Mouse (Mus musculus): Measurements from ENCODE around the gene Tbc1d24. TPM values are rescaled to one million over a fixed set of nuclear protein-coding genes. Genes with fewer than 3 reads are reported as not detected.

The Tbc1d24 gene
- polyA plus RNA-seq, 1 experiment from 2014 or later, result 13.5 TPM

GRCm38 (mm10) chr17:24156394-24156793, 49.0 kb downstream of the Tbc1d24 start:
- H3K27ac ChIP-seq, result no peak overlapping the region
- ATAC-seq (ENCODE audit: low FRiP score), result no peak
- no peaks in the 10 kb centered on the region for H3K9me3 ChIP-seq (replicated peaks)
- peaks cover 9% of the 10 kb centered on the region for H3K4me1 ChIP-seq
- no peaks in the 10 kb centered on the region for H3K27me3 ChIP-seq
- H3K9ac ChIP-seq, result no peak overlapping the region
- no peak overlapping the region for H3K4me3 ChIP-seq
- WGBS, result 89% methylated on average over 3 of the region's 3 CpGs
- no peak overlapping the region for H3K4me2 ChIP-seq (replicated peaks)
- 0 out of 2 replicates have a peak, but pooled peaks cover 26% of the 10 kb centered on the region for H3K36me3 ChIP-seq

- no peak overlapping the region for H3K4me3 ChIP-seq
- WGBS, result 91% methylated on average over 9 of the region's 9 CpGs
- no peaks in the 10 kb centered on the region for H3K27me3 ChIP-seq
- no peak overlapping the region for H3K27ac ChIP-seq
- H3K4me1 ChIP-seq, result peaks cover 9% of the 10 kb centered on the region
- H3K4me2 ChIP-seq (replicated peaks), result no peak overlapping the region
- H3K9ac ChIP-seq, result no peak overlapping the region
- no peaks in the 10 kb centered on the region for H3K9me3 ChIP-seq (replicated peaks)
- ATAC-seq (ENCODE audit: low FRiP score), result no peak
- H3K36me3 ChIP-seq, result 0 out of 2 replicates have a peak, but pooled peaks cover 26% of the 10 kb centered on the region
Measured at GRCm38 (mm10) chr17:24155742-24156141, 49.6 kb downstream of the Tbc1d24 start.

- 84% methylated on average over 3 of the region's 3 CpGs for WGBS
- no peak for ATAC-seq (ENCODE audit: low FRiP score)
- Histone ChIP-seq H3K27me3 (no peaks in the 10 kb centered on the region), H3K4me3 (no peak overlapping the region), H3K27ac (no peak overlapping the region), H3K9me3 (replicated peaks) (no peaks in the 10 kb centered on the region), H3K9ac (no peak overlapping the region), H3K36me3 (0 out of 2 replicates have a peak, but pooled peaks cover 26% of the 10 kb centered on the region), H3K4me2 (replicated peaks) (no peak overlapping the region), H3K4me1 (peaks cover 9% of the 10 kb centered on the region)
Measured at GRCm38 (mm10) chr17:24154463-24154862, 50.9 kb downstream of the Tbc1d24 start.

GRCm38 (mm10) chr17:24151890-24152563, 53.3 kb downstream of the Tbc1d24 start:
- peaks cover 9% of the 10 kb centered on the region for H3K4me1 ChIP-seq
- H3K9ac ChIP-seq, result peak overlapping the region; percentile 38
- no peaks in the 10 kb centered on the region for H3K27me3 ChIP-seq
- 0 out of 2 replicates have a peak, but pooled peaks cover 15% of the 10 kb centered on the region for H3K36me3 ChIP-seq
- no peaks in the 10 kb centered on the region for H3K9me3 ChIP-seq (replicated peaks)
- peak; percentile 85 for ATAC-seq (ENCODE audit: low FRiP score)
- peak overlapping the region; percentile 62 for H3K4me2 ChIP-seq (replicated peaks)
- peak overlapping the region; percentile 30 for H3K4me3 ChIP-seq
- WGBS, result 2% methylated on average over 26 of the region's 26 CpGs
- H3K27ac ChIP-seq, result no peak overlapping the region

DNA sequence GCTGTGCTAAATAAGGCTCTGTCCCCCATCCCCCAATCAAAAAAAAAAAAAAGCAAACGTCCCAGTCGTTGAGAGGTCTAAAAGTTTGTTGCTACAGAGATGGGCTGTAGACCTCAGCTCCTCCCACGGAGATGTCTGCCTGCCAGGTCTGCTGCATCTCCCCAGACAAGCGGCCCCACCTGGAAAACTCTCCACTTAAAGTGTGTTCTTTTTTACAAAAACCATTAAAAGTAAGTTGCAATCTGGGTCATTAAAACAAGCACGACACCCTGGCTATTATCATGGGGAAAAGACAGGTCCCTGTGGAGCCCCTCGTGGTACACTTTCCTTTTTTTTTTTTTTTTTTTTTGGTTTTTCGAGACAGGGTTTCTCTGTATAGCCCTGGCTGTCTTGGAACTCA, 54.0 kb downstream of the Tbc1d24 start:
- no peak overlapping the region for H3K9ac ChIP-seq

DNA sequence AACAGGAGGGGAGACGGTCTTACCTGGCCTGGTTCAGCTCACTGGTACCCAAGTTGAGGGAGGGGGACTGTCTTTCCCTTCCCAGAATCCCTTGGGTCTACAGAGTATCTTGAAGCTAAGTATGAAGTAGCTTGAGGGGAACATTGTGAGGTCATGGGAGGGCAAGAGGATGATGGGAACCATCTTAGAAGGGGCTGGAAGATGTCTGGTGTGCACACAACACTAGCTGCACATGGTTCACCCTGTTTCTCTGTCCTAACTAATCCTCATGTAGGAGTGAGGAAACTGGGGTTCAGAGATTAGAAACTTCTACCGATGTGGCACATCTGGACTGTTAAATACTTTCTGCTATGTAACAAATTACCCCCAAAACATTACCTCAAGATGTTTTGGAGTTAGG, 54.5 kb downstream of the Tbc1d24 start, which contains the start of gene Pdpk1:
TSS of gene Pdpk1 (minus strand) at position 101 of the 400 bp plus-strand sequence.
- no peaks in the 10 kb centered on the region for H3K9me3 ChIP-seq (replicated peaks)
- peak within 1 kb of the TSS; percentile 30 for H3K4me3 ChIP-seq
- WGBS, result 80% methylated on average over 2 of the region's 2 CpGs
- no peaks in the 10 kb centered on the region for H3K27me3 ChIP-seq
- no peak within 1 kb of the TSS for H3K27ac ChIP-seq
- peaks cover 9% of the 10 kb centered on the region for H3K4me1 ChIP-seq
- peak within 1 kb of the TSS; percentile 62 for H3K4me2 ChIP-seq (replicated peaks)
- ATAC-seq (ENCODE audit: low FRiP score), result no peak
- peak within 1 kb of the TSS; percentile 38; the same call in 1 of the 2 replicates for H3K9ac ChIP-seq
- H3K36me3 ChIP-seq, result 0 out of 2 replicates have a peak, but pooled peaks cover 4% of the 10 kb centered on the region

More for the DNA sequence above, 54.0 kb downstream of the Tbc1d24 start:
- peaks cover 9% of the 10 kb centered on the region for H3K4me1 ChIP-seq
- H3K27me3 ChIP-seq, result no peaks in the 10 kb centered on the region
- H3K9me3 ChIP-seq (replicated peaks), result no peaks in the 10 kb centered on the region
- H3K27ac ChIP-seq, result no peak overlapping the region
- no peak overlapping the region for H3K4me3 ChIP-seq
- H3K36me3 ChIP-seq, result 0 out of 2 replicates have a peak, but pooled peaks cover 8% of the 10 kb centered on the region
- ATAC-seq (ENCODE audit: low FRiP score), result no peak
- H3K4me2 ChIP-seq (replicated peaks), result peak overlapping the region; percentile 62
- 21% methylated on average over 7 of the region's 7 CpGs for WGBS

GRCm38 (mm10) chr17:24149421-24149820, 55.9 kb downstream of the Tbc1d24 start:
- H3K27ac ChIP-seq, result no peak overlapping the region
- H3K9me3 ChIP-seq (replicated peaks), result no peaks in the 10 kb centered on the region
- no peak overlapping the region for H3K4me2 ChIP-seq (replicated peaks)
- H3K27me3 ChIP-seq, result no peaks in the 10 kb centered on the region
- H3K4me1 ChIP-seq, result peaks cover 9% of the 10 kb centered on the region
- 87% methylated on average over 7 of the region's 7 CpGs for WGBS
- no peak overlapping the region for H3K4me3 ChIP-seq
- H3K36me3 ChIP-seq, result no peaks in the 10 kb centered on the region
- no peak overlapping the region for H3K9ac ChIP-seq
- no peak for ATAC-seq (ENCODE audit: low FRiP score)

DNA sequence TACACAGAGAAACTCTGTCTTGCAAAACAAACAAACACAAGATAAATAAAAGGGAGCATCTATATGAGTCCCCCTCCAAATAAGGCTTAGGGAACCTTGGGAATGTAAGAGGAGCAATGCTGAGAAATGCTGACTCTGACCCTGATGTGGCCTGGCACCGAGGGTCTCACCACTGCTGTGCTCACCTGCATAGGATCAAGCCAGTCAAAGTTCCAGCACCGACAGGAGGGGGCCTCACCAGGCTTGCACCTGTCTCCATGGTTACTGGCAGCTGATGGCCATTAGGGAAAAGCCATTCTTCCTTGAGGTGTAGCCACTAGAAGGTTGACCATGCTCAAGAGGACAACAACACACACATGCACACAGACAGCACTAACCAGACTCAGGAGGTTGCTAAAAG, 62.5 kb downstream of the Tbc1d24 start:
- Histone ChIP-seq H3K27ac (no peak overlapping the region), H3K9me3 (replicated peaks) (no peaks in the 10 kb centered on the region), H3K4me2 (replicated peaks) (no peak overlapping the region), H3K27me3 (no peaks in the 10 kb centered on the region), H3K36me3 (no peaks in the 10 kb centered on the region), H3K4me1 (peaks cover 20% of the 10 kb centered on the region), H3K4me3 (no peak overlapping the region; the same call in 1 of the 2 replicates), H3K9ac (no peak overlapping the region)
- WGBS, result 47% methylated on average over 2 of the region's 2 CpGs
- ATAC-seq (ENCODE audit: low FRiP score), result no peak

- WGBS, result under 1% methylated on average over 50 of the region's 57 CpGs
- ATAC-seq (ENCODE audit: low FRiP score), result peak; percentile 99
- peaks cover 22% of the 10 kb centered on the region for H3K4me1 ChIP-seq
- peak overlapping the region; percentile 83 for H3K27ac ChIP-seq
- H3K4me3 ChIP-seq, result peak overlapping the region; percentile 91
- H3K4me2 ChIP-seq (replicated peaks), result peak overlapping the region; percentile 96
- H3K36me3 ChIP-seq, result no peaks in the 10 kb centered on the region
- H3K9ac ChIP-seq, result peak overlapping the region; percentile 88
- no peaks in the 10 kb centered on the region for H3K9me3 ChIP-seq (replicated peaks)
- no peaks in the 10 kb centered on the region for H3K27me3 ChIP-seq
Measured at GRCm38 (mm10) chr17:24141425-24141920, 63.9 kb downstream of the Tbc1d24 start.

DNA sequence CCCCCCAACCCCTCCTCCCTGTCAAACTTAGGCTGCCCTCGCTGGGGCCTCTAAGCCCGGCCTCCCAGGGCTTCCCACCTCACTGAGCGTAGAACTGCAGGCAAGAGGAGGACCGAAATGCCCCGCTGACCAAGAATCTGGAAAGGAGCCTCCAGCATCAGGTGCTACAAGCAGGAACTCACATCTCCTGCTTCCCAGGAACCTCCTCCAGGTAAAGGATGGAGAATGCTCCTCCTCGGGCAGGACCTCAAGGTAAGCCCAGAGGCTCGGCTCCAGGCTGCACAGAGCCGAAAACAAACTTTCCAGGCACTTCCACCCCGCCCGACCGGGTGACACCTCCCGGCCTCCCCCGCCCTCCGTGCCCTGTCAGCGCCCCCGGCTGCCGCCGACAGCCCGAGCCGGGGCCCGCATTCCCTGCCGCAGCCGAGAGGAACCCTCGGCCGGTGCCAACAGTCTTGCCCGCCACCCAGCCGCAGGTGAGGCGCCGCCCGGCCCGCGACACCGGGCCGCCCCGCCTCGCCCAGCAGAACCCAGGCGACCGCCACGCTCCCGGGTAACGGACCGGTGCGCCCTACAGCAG, 64.4 kb downstream of the Tbc1d24 start:
- no peaks in the 10 kb centered on the region for H3K27me3 ChIP-seq
- ATAC-seq (ENCODE audit: low FRiP score), result peak; percentile 36
- 2% methylated on average over 40 of the region's 43 CpGs for WGBS

DNA sequence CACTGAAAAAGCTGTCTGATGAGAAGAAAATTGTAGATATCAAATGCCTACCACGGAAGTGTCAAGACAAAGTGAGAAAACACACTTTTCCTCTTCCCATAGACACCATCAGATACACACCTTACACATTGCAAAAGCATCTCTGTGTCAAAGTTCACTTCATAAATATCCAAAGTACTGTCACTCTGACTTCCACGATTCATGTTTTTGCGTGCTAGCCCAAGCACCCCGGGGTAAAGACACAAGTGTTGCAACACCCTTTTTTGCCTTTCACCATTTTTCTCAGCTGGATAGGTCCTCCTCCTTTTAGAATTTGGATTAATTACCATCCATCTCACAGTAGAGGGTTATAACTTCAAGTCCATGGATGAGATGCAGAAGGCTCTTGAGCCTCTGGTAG, 65.4 kb downstream of the Tbc1d24 start:
- Histone ChIP-seq H3K9ac (peak overlapping the region; percentile 88), H3K27me3 (no peaks in the 10 kb centered on the region), H3K4me1 (peaks cover 22% of the 10 kb centered on the region), H3K9me3 (replicated peaks) (no peaks in the 10 kb centered on the region), H3K36me3 (no peaks in the 10 kb centered on the region), H3K4me2 (replicated peaks) (peak overlapping the region; percentile 96), H3K4me3 (peak overlapping the region; percentile 91; the same call in 1 of the 2 replicates), H3K27ac (no peak overlapping the region)
- 89% methylated on average over 4 of the region's 4 CpGs for WGBS
- no peak for ATAC-seq (ENCODE audit: low FRiP score)

More for the DNA sequence above, 64.4 kb downstream of the Tbc1d24 start:
- no peaks in the 10 kb centered on the region for H3K9me3 ChIP-seq (replicated peaks)
- H3K4me2 ChIP-seq (replicated peaks), result peak overlapping the region; percentile 96
- H3K27ac ChIP-seq, result peak overlapping the region; percentile 83
- H3K36me3 ChIP-seq, result no peaks in the 10 kb centered on the region
- H3K4me1 ChIP-seq, result peaks cover 22% of the 10 kb centered on the region
- H3K4me3 ChIP-seq, result peak overlapping the region; percentile 91
- peak overlapping the region; percentile 88 for H3K9ac ChIP-seq

GRCm38 (mm10) chr17:24139256-24139655, 66.1 kb downstream of the Tbc1d24 start:
- Histone ChIP-seq H3K27me3 (no peaks in the 10 kb centered on the region), H3K9ac (no peak overlapping the region), H3K4me1 (peaks cover 22% of the 10 kb centered on the region), H3K9me3 (replicated peaks) (no peaks in the 10 kb centered on the region), H3K4me2 (replicated peaks) (no peak overlapping the region), H3K27ac (no peak overlapping the region), H3K4me3 (no peak overlapping the region), H3K36me3 (no peaks in the 10 kb centered on the region)
- WGBS, result 89% methylated on average over 3 of the region's 3 CpGs
- no peak for ATAC-seq (ENCODE audit: low FRiP score)

Measured in hindbrain, embryonic 12.5 days (tissue).